Mouse (Mus musculus) cerebellum, postnatal 10 days (tissue): ENCODE data around the gene Foxe1.
A peak's percentile ranks its signal among the peaks of the same experiment; 100 is the strongest.

ENCODE experiments used
- DNase-seq, 2 experiments: peaks; one replicate each; pipeline ENCODE4 v3.0.0; 2021; ENCODE audit warnings: mixed read lengths in 2 of 2

The Foxe1 gene

DNA sequence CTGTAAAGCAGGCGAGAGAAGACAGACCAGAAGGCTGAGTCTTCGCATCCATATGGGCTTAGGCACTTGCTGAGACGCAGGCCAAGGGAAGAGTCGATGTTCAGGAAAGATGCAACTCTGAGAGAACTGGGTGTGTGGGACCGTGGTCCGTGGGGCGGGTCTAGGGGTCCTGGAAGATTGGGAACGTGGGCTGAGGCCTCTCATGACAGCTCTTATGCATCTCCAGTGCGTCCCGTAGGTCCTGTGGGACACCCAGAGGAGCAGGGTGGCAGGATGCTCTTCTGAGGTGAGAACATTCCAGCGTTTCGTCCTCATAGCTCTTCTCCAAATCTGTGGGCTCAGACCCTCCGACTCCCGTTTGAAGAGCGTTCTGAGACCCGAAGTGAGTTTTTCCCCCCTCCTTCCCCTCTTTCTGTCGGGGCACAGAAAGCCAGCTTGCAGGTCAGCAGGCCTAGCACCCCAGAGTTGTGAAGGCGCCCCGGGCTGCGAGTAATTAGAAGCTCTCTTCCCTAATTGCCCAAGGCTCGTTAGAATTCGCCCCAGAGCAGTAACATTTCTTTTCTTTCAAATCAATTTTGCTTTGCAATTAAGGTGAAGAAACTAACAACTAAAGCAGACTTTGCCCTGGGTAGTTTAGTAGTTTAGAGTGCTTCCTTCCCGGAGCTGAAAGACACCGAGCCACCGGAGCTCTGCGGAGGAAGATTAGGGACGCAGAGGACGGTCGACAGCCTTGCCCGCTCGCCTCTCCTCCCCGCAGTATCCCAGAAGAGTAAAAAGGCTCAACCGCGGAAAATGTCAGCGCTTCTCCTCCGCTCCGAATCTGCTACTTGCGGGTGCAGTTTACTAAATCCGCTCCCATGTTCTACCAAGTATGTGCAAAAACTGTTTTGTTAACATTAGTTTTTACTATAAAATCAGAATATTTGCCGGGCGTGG is 4.4 kb downstream of the Foxe1 start:
- DNase-seq: no peak

DNA sequence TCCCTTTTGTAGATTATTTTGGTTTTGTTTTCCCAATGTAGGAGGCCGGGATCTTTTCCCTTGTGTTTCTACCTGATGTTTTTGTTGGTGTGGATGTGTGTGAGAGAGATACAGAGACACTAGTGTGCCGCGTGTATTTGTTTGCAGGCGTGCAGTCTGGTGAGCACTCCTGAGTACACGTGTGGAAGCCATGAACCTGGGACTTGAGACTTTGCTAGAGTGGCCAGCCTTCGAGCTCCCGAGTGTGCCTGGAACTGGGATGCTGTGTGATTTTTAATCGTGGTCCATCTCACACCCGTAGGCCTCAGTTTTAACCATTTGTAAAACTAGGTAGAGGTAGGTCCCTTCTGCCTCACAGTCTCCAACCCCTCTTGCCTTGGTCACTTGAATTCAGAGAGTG is 5.5 kb downstream of the Foxe1 start:
- no peak for DNase-seq

DNA sequence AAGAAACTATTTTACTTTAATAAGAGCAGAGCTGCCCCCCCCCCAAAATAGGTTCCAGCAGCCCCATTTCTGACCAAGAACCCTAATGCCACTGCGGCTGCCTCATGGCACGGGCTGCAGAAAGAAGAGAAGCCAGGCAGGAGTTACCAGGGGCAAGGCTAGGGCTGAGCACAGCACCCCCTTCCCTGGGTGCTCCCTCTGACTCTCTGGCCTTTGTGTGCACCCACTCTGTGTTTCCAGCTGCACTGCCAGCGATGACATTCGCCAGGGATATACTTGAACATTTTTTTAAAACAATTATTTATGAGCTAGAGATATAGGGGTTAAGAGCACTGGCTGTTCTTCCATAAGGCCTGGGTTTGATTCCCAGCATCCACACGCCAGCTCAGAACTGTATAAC is 6.1 kb downstream of the Foxe1 start:
- DNase-seq: no peak

DNA sequence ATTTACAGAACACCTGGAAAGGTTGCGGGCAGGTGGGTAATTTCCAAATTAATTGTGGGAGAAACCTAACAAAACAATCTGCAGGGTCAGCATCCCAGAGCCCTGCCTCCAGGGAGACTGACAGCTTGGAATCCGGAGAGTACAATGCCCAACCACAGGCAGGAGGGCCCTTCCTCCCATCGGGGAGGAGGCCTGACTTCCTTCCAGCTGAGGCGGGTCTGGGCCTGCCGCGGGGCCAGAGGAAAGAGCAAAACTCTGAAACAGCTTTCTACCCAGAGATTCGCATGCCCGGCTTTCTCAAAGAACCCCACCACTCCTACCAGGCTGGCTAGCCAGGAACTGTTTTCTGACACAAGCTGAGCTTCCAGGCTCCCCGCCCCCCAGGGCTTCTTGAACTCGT is 9.6 kb downstream of the Foxe1 start:
- no peak for DNase-seq

DNA sequence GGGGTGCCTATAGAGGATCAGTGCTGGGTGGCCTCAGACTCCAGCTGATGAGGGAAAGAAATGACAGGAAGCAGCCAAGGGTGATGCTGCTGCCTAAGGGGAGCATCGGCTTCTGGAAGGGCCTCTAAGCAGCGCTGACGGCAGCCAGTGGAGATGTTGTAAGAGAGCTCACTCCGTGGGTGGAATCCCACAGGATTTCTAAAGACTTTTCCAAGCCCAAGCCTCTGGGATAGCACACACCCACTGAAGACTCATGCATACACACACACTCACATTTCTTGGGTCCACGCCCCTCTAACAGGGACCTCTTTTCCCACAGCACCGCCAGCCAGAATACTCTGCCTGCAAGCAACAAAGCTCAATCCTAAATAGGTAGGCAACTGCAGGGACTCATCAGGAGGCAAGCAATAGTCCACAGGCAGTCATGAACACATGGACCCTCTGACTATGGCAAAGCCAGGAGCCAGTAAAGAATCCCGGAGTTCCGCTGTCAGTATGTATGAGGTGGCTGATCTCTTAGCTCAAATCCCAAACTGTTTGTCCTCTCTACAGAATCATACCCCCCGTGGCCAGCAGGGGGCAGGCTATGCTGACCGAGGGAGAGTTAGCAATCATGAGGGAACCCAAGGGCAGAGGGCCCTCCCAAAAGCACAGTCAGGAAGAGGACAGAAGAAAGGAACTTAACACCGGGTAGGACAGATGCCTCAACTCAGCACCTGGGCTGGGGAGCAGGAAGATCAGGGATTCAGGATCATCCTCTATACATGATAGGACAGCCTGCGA is 13.1 kb downstream of the Foxe1 start:
- peak; percentile 80 to 85 for DNase-seq

DNA sequence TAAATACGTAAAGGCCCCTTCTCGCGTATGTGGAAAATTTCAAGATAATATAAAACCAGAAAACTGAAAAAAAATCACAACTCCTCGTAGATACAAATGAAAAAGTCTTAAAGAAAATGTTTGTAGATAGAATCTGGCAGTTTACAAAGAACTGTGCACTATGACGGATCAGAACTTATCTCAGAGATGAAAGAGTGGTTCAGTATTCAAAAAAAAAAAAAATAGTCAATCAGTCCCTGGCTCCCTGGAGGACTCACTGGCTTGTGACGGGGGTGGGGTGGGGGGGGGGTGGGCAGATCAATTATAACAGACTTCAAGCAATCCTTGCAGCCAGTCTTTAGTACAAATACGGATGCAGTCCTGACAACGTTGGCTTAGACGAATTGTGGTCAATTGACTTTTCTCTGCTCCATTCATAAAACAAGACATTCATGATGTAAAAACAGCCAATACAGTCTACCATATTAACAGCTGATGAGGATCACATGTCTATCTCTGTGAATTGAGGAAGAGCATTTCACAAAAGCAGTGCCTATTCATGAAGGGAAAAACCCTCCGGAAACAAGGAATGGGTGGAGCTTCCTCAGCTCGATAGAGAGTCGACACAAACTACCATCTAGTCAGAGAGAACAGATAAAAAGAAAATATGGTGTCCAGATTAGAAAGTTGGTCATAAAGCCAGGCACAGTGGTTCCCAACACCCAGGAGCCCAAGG is 16.3 kb downstream of the Foxe1 start:
- DNase-seq: no peak

DNA sequence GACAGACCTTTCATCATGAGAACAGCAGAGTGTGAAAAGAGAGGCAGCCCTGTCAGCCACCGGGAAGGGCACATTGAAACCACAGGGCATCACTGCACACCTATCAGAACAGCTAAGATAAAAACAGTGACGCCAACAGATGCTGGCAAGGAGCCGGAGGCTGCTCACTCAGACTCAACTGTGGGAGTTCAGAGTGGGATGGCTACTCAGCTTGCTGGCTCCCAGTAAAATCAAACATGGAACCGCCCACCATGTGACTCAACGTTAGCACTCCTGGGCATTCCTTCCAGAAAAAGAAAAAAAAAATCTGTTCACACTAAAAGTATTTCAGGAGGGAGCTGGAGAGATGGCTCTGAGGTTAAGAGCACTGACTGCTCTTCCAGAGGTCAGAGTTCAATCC is 17.8 kb downstream of the Foxe1 start:
- no peak for DNase-seq

DNA sequence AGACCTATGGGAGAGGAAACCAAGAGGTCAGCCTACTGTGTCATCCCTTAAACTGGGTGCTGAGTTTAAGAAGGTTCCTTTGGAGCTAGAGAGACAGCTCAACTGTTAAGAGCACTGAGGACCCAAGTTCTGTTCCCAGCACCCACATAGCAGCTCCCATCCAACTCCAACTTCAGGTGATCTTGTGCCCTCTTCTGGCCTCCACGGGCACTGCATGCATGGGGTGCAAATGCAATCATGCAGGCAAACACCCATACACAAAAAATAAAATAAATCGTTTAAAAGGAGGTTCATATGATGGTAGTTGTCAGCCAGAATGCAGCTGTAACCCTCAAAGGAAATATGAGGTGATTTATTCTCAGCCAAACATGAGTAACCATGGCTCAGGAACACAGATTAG is 21.0 kb downstream of the Foxe1 start:
- no peak for DNase-seq

DNA sequence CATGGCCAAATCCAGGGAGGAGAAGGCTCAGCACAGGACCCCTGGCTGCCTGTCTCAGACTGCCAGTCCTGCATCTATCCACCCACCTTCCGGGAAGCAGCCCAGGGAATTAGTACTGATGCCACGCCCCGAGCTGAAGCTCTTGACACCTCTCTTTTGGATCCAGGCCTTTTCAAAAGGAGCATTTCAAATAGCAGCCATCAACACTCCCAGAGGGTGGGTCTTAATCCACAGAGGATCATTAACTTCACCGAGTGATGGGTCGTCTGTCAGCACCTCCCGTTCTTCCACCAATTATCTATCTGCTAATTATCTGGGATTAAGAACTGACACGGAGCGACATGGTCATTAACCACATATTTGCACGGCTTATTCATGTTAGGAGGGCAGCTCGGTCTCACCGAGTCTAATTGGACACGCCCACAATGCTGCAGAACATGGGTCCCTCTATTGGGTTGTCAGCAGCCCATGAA is 24.1 kb downstream of the Foxe1 start:
- DNase-seq: no peak

DNA sequence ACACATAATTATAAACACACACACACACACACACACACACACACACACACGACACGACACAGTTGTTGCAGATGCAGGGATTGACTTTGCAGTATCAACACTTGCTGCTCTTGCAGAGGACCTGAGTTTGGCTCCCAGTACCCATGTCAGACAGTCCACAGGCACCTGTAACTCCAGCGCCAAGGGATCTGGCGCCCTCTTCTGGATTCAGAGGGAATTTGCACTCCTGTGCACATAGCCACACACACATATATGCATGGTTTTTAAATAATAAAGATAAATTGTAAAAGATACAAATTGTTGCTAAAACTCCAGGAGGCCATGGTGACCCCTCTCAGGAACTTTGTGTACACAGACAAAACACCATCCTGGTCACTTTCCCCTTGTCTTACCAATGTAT is 25.7 kb downstream of the Foxe1 start:
- no peak for DNase-seq

DNA sequence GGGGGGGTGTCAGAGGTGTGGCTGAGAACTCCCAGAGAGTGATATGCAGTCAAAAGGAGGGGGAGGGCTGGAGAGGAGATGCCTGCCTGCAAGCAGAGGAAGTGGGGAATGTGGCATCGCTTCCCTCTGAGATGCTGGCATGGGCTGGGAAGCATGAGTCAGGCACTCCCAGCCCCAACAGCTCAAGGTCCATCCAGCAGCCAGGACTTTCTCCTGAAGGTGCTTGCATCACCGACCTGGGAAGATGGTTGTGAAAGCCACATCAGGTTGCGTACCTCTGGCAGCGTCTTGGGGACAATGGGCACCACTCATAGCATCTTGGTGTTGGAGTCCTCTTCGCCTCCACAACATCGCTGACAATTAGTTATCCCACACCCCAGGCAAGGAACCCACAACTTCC is 27.0 kb downstream of the Foxe1 start:
- DNase-seq: no peak

DNA sequence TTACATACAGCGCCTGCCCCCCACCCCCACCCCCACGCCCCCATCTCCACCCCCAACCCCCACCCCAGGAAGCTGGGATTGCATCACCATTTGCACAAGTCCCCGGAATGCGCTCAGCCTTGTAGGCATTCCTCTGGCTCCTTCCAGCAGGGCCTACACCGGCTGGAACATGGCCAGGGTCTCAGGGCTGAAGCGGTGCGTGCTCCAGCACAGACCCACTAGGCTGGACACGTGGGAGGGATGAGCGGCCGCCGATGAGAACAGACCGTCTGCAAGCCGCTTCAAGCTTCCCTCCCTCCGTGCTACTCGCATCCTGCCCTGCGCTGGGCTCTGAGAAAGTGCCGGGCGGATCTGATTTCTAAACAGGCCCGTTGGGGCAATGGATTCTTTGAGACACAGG is 27.6 kb downstream of the Foxe1 start:
- peak; percentile 91 to 94 for DNase-seq

DNA sequence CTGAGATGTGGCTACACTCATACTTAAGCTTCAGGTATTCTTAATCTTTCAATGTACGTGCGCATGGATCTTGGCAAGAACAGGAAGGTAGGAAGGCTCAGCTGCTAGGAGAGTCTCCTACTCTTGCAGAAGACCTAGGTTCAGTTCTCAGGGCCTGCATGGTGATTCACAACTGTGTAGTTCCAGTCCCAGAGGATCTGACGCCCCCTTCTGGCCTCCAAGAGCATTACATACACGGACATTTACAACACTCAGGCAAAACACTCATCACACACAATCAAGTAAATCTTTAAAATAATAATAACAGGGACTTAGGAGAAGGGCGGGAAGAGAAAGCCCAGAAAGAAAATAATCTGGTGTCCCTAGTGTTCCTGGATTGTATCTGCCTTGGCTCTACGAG is 31.0 kb downstream of the Foxe1 start:
- DNase-seq: peak; percentile 41 to 56

DNA sequence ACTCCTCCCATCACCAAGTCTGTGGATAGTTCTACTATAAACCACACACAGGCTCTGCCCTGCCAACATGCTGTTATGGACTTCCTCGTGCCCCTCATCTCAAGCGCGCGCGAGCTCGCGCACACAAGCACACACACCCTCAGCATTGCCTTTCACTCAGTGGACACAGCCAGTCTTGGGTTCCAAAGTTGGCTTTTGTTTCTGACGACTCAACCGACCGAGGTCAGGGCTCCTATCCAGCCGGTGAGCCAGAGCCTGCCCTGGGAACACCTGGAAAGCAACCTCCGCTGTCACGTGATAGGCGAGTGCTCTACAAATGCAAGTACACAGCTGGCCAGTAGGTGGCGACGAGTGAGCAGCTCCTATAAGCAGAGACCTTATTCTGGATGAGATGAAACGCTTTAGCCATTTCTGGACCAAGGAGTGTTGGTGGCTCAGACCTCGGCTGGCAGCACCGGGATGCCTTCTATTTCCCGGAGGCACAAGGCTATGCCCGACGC is 31.5 kb downstream of the Foxe1 start:
- DNase-seq: peak; percentile 92 to 93

DNA sequence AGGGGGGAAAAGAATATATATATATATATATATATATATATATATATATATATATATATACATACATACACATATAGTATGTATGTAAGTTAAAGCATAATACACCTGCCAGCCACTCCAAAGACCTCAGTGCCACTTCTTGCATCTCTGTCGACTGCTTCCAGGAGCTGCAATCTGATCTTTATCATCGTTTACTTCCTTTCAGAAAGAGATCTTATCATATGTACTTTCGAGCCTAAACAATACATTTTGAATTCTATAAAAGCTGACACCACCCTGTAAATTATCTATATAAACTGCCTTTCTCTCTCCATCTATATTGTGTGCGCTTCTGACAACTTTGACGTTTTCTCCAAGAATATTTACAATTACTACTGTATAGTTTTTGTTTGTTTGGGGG is 45.1 kb downstream of the Foxe1 start:
- DNase-seq: peak in 1 of 2 experiments; percentile 17

DNA sequence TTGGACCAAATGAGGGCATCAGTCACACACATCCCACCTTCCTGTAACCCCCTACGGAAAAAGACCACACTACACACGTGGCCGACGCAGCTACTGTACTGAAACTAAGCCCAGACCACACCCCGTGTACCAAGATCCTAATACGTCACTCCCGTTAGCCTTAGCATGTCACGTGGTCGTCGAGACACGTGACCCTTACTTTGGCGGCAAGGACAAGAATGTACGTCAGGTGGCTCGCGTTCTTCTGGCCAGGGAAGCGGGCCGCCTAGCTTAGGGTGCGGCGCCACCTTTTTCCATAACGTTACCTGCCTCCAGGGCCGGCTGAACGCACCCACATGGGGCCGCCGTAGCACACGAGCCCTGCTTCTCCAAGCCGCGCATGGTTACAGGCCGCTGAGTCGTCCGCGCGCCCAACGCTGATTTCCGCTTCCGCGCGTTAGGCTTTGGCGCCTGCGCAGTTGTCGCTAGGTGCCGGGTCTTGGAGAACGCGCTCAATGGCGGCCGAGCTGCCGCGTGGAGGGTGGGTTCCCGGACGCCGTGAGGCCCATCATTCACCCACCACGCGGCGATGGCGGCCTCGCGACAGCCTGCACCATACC is 45.7 kb downstream of the Foxe1 start, which contains the start of gene Trmo:
Trmo (minus strand) TSS at position 425 of the 599 bp plus-strand sequence.
- peak; percentile 97 to 98 for DNase-seq

DNA sequence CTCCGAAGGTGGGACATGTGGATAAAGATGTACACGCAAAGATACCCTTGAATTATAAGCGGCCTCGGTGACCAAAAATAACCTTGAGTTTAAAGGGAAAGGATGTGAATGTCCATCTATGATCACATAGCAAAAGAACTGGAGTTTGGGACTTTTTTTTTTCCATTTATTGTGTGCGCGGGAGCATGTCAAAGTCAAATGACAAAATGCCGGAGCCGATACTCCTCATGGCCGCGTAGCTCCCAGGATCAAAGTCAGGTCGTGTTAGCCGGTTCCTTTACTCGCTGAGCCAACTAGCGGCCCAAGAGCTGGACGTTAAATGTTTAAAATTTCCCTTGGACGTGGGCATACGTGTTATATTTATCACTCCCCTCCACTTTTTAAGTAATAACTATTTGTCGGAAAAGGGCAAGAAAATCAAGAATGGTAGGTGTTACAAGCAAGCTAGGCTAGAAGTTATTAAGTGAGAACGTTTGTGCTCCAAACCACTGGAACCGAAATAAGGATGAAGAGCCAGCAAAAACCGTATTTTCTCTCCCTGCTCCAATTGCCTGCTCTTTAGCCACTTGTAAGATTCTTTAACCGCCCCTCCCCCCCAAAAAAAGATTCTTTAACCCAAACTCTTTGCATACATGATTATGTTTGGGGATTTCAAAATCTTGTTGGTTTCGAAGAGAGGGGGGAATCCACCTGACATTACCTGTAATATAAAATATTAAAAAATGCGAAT is 46.4 kb downstream of the Foxe1 start:
- DNase-seq: peak; percentile 57 to 70

DNA sequence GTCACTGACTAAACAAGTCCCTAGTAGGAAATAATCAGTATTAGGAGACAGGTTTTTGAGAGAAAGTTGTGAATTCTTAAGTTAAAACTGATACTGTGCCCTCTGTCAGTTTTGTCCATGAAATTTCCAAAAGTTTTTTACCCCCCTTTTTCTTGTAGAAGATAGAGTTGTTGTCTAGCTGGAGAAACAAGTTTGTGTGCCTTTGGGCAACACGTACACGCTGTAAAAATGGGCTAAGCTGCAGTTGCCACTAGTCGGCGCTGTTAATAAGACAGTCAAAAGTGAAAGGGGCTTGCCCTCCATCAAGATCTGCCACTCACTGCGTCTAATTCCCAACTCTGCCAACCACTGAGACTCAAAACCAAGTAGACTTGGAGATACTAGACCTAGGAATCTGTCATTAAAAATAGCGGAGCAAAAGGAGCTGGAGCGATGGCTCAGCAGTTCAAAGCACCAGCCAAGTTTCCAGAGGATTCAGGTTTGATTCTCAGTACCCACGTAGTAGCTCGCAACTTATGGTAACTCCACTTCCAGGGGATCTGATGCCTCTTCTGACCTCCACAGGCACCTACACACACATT is 47.1 kb downstream of the Foxe1 start:
- DNase-seq: peak; percentile 87 to 89

DNA sequence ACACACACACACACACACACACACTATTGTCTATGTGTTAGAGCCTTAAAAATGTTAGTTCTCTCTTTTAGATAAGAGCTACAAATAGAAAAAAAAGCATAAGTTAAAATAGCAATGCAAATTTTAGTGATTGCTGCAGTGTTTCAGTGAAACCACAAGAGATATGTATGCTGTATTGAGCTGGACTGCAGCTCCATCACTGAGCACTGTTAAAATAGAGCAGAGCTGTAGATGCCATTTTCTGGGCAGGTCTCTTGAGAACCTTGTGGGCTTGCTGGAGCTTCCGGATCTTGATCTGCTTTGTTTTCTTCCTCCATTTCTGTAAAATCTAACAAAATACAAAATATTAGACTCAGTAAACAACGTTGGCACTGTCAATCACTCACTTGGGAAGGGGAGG is 51.0 kb downstream of the Foxe1 start:
- no peak for DNase-seq

DNA sequence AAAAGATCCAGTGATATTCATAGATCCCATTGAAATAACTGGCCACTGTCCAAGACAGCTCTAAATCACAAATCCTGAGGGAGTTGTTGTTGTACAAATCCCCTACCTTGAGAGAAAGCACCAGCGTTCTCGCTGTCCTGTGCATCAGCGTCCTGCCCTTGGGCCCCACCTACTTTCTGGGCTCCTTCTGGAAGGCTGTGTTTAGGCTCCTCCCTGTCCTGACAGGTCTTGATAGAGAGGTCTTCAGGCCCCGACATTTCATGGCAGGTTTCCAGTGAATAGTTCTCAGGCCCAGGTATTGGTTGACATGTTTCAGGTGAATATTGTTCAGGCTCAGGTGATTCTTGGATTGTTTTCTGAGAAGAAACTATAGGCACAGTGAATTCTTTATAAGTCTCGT is 52.3 kb downstream of the Foxe1 start:
- DNase-seq: peak in 1 of 2 experiments; percentile 12
